Mouse (Mus musculus) forebrain, embryonic 13.5 days (tissue): ENCODE results near the gene Dhrs7. TPM values are rescaled to one million over a fixed set of nuclear protein-coding genes. Genes with fewer than 3 reads are reported as not detected.

ENCODE experiments used
- ATAC-seq: fragments of 200-750 bp; cut with Nextera tagmentation; 2 replicates; pipeline ENCODE4 v1.8.0; 2017
- H3K27ac ChIP-seq: fragments of 300-500 bp; sonication (generic); 2 replicates; pipeline ENCODE4 v1.5.1; 2015; ENCODE audit warnings: inconsistent platforms, mild to moderate bottlenecking, moderate library complexity
- H3K27me3 ChIP-seq: fragments of 300-500 bp; sonication (generic); 2 replicates; pipeline ENCODE4 v1.6.1; 2015; ENCODE audit warnings: mild to moderate bottlenecking, inconsistent platforms
- H3K36me3 ChIP-seq: fragments of 300-500 bp; sonication (generic); 2 replicates; pipeline ENCODE4 v1.6.1; 2015; ENCODE audit warnings: mild to moderate bottlenecking, inconsistent platforms; ENCODE audit not compliant: poor library complexity, severe bottlenecking
- H3K4me1 ChIP-seq: fragments of 300-500 bp; sonication (generic); 2 replicates; pipeline ENCODE4 v1.6.1; 2015; ENCODE audit warnings: inconsistent platforms
- H3K4me2 ChIP-seq: fragments of 300-500 bp; sonication (generic); 2 replicates; pipeline ENCODE4 v1.6.1; 2015; ENCODE audit warnings: inconsistent platforms, mild to moderate bottlenecking, moderate library complexity
- H3K4me3 ChIP-seq: fragments of 300-500 bp; sonication (generic); 2 replicates; pipeline ENCODE4 v1.5.1; 2015; ENCODE audit warnings: mild to moderate bottlenecking, inconsistent platforms
- H3K9ac ChIP-seq: fragments of 300-500 bp; sonication (generic); 2 replicates; pipeline ENCODE4 v1.6.1; 2015; ENCODE audit warnings: mild to moderate bottlenecking, inconsistent platforms
- H3K9me3 ChIP-seq: fragments of 300-500 bp; sonication (generic); replicated peaks from 2 replicates; pipeline ENCODE4 v1.6.1; 2016; ENCODE audit warnings: inconsistent platforms
- WGBS: fragments of 180-500 bp; shearing (Covaris S2); methylation state at CpG from one replicate; pipeline ENCODE4 v1.1.7; 2015; 5-methylcytosine and 5-hydroxymethylcytosine counted together
- polyA plus RNA-seq: library from polyadenylated mRNA; unstranded; fragments of >200 nt; fragmentation: Nextera tagmentation; extraction: Ambion mirVana; gene quantifications from 2 replicates; pipeline ENCODE4 v1.2.1, GENCODE M21; 2015

The Dhrs7 gene
- polyA plus RNA-seq, 1 experiment from 2014 or later = 6.1 TPM

- no peaks in the 10 kb centered on the region for H3K36me3 ChIP-seq
- no peak overlapping the region for H3K4me2 ChIP-seq
- no peaks in the 10 kb centered on the region for H3K4me1 ChIP-seq
- no peak overlapping the region for H3K9ac ChIP-seq
- ATAC-seq = no peak
- no peaks in the 10 kb centered on the region for H3K27me3 ChIP-seq
- 89% methylated on average over 1 of the region's 1 CpGs for WGBS
- no peaks in the 10 kb centered on the region for H3K9me3 ChIP-seq
- no peak overlapping the region for H3K27ac ChIP-seq
- H3K4me3 ChIP-seq = no peak overlapping the region
These were observed 17.2 kb upstream of the Dhrs7 start for GRCm38 (mm10) chr12:72681919-72682318.

GRCm38 (mm10) chr12:72679635-72680034, 14.9 kb upstream of the Dhrs7 start:
- WGBS = 70% methylated on average over 3 of the region's 3 CpGs
- Histone ChIP-seq H3K9me3 (no peaks in the 10 kb centered on the region), H3K27me3 (no peaks in the 10 kb centered on the region), H3K4me2 (no peak overlapping the region), H3K36me3 (no peaks in the 10 kb centered on the region), H3K9ac (no peak overlapping the region), H3K27ac (no peak overlapping the region), H3K4me1 (no peaks in the 10 kb centered on the region), H3K4me3 (no peak overlapping the region)
- no peak for ATAC-seq

- Histone ChIP-seq H3K9me3 (no peaks in the 10 kb centered on the region), H3K4me2 (no peak overlapping the region), H3K36me3 (no peaks in the 10 kb centered on the region), H3K9ac (no peak overlapping the region), H3K4me3 (no peak overlapping the region), H3K27me3 (no peaks in the 10 kb centered on the region), H3K4me1 (no peaks in the 10 kb centered on the region), H3K27ac (no peak overlapping the region)
- no peak for ATAC-seq
- WGBS = 49% methylated on average over 2 of the region's 2 CpGs
These were observed 10.1 kb upstream of the Dhrs7 start for GRCm38 (mm10) chr12:72674820-72675219.

GRCm38 (mm10) chr12:72674079-72674797, 9.5 kb upstream of the Dhrs7 start:
- Histone ChIP-seq H3K4me1 (no peaks in the 10 kb centered on the region), H3K27me3 (no peaks in the 10 kb centered on the region), H3K4me3 (no peak overlapping the region), H3K4me2 (no peak overlapping the region), H3K9ac (no peak overlapping the region), H3K9me3 (no peaks in the 10 kb centered on the region), H3K27ac (no peak overlapping the region), H3K36me3 (no peaks in the 10 kb centered on the region)
- 81% methylated on average over 7 of the region's 7 CpGs for WGBS
- no peak for ATAC-seq

- Histone ChIP-seq H3K4me3 (no peak overlapping the region), H3K4me1 (no peaks in the 10 kb centered on the region), H3K27ac (no peak overlapping the region), H3K9ac (no peak overlapping the region), H3K9me3 (no peaks in the 10 kb centered on the region), H3K27me3 (no peaks in the 10 kb centered on the region), H3K4me2 (no peak overlapping the region), H3K36me3 (no peaks in the 10 kb centered on the region)
- WGBS = 93% methylated on average over 6 of the region's 6 CpGs
- ATAC-seq = no peak
These were observed 6.9 kb upstream of the Dhrs7 start for GRCm38 (mm10) chr12:72671516-72672135.

- Histone ChIP-seq H3K4me3 (no peak overlapping the region), H3K27ac (no peak overlapping the region), H3K4me1 (no peaks in the 10 kb centered on the region), H3K4me2 (no peak overlapping the region), H3K9me3 (no peaks in the 10 kb centered on the region), H3K9ac (no peak overlapping the region), H3K27me3 (0 out of 2 replicates have a peak, but pooled peaks cover 2% of the 10 kb centered on the region), H3K36me3 (no peaks in the 10 kb centered on the region)
- ATAC-seq = no peak
- WGBS = 96% methylated on average over 8 of the region's 8 CpGs
These were observed 6.2 kb upstream of the Dhrs7 start for GRCm38 (mm10) chr12:72670921-72671320.

GRCm38 (mm10) chr12:72667868-72668469, 3.3 kb upstream of the Dhrs7 start:
- H3K9ac ChIP-seq = no peak overlapping the region
- 0 out of 2 replicates have a peak, but pooled peaks cover 3% of the 10 kb centered on the region for H3K27me3 ChIP-seq
- H3K9me3 ChIP-seq = no peaks in the 10 kb centered on the region
- H3K27ac ChIP-seq = no peak overlapping the region
- no peak for ATAC-seq
- no peak overlapping the region for H3K4me3 ChIP-seq
- H3K36me3 ChIP-seq = no peaks in the 10 kb centered on the region
- H3K4me2 ChIP-seq = no peak overlapping the region
- peaks cover 19% of the 10 kb centered on the region; the same call in 1 of the 2 replicates for H3K4me1 ChIP-seq
- WGBS = 63% methylated on average over 10 of the region's 10 CpGs

GRCm38 (mm10) chr12:72666015-72666414, 1.3 kb upstream of the Dhrs7 start:
- ATAC-seq = no peak
- Histone ChIP-seq H3K27ac (no peak overlapping the region), H3K9ac (no peak overlapping the region), H3K27me3 (0 out of 2 replicates have a peak, but pooled peaks cover 3% of the 10 kb centered on the region), H3K4me3 (no peak overlapping the region), H3K9me3 (no peaks in the 10 kb centered on the region), H3K36me3 (no peaks in the 10 kb centered on the region), H3K4me1 (peaks cover 19% of the 10 kb centered on the region; the same call in 1 of the 2 replicates), H3K4me2 (no peak overlapping the region)
- 87% methylated on average over 5 of the region's 5 CpGs for WGBS

- Histone ChIP-seq H3K36me3 (no peaks in the 10 kb centered on the region), H3K4me3 (peak overlapping the region; percentile 61), H3K9ac (peak overlapping the region; percentile 73), H3K4me2 (peak overlapping the region; percentile 90), H3K27me3 (0 out of 2 replicates have a peak, but pooled peaks cover 4% of the 10 kb centered on the region), H3K27ac (no peak overlapping the region), H3K4me1 (peaks cover 19% of the 10 kb centered on the region; the same call in 1 of the 2 replicates), H3K9me3 (no peaks in the 10 kb centered on the region)
- ATAC-seq = no peak; the same call in 1 of the 2 replicates
- 9% methylated on average over 28 of the region's 28 CpGs for WGBS
These were observed 532 bp downstream of the Dhrs7 start for GRCm38 (mm10) chr12:72664020-72664734.

- no peaks in the 10 kb centered on the region for H3K36me3 ChIP-seq
- no peak overlapping the region for H3K4me2 ChIP-seq
- no peaks in the 10 kb centered on the region for H3K9me3 ChIP-seq
- H3K4me3 ChIP-seq = no peak overlapping the region
- H3K27me3 ChIP-seq = peaks cover 4% of the 10 kb centered on the region; the same call in 1 of the 2 replicates
- H3K27ac ChIP-seq = no peak overlapping the region
- no peaks in the 10 kb centered on the region for H3K4me1 ChIP-seq
- H3K9ac ChIP-seq = no peak overlapping the region
- WGBS = 92% methylated on average over 16 of the region's 16 CpGs
- no peak for ATAC-seq
These were observed 8.9 kb downstream of the Dhrs7 start for GRCm38 (mm10) chr12:72655775-72656174.

GRCm38 (mm10) chr12:72654698-72655097, 10.0 kb downstream of the Dhrs7 start:
- no peaks in the 10 kb centered on the region for H3K9me3 ChIP-seq
- 9% methylated on average over 4 of the region's 4 CpGs for WGBS
- no peak overlapping the region for H3K27ac ChIP-seq
- H3K4me2 ChIP-seq = no peak overlapping the region
- peaks cover 4% of the 10 kb centered on the region; the same call in 1 of the 2 replicates for H3K27me3 ChIP-seq
- no peaks in the 10 kb centered on the region for H3K36me3 ChIP-seq
- no peak overlapping the region for H3K9ac ChIP-seq
- H3K4me1 ChIP-seq = no peaks in the 10 kb centered on the region
- ATAC-seq = peak; percentile 94
- no peak overlapping the region for H3K4me3 ChIP-seq
